Mouse (Mus musculus) erythroblast, adult 5-6 weeks (primary cell): ENCODE measurements around the gene Pkhd1. TPM values are rescaled to one million over a fixed set of nuclear protein-coding genes. Genes with fewer than 3 reads are reported as not detected.
"Not testable (repeated sequence)": the region's sequence is repeated elsewhere in the genome, so short reads cannot be mapped to it uniquely, and the experiment has no call there.

Experiments
- ATAC-seq: replicated peaks from 2 replicates; pipeline ENCODE4 v1.8.0; 2016; ENCODE audit warnings: moderate number of reproducible peaks, mild to moderate bottlenecking, moderate TSS enrichment, inconsistent platforms; ENCODE audit not compliant: poor library complexity, low FRiP score, severe bottlenecking
- total RNA-seq, 2 experiments: library from RNA; stranded (forward) in 1 of 2; stranded (reverse) in 1 of 2; fragments of 150-400 nt in 1 of 2; fragments of 200-764, 138-1000 nt in 1 of 2; gene quantifications; 2 replicates each; pipeline versions ENCODE4 v1.2.3 to v1.2.4; 2015 to 2017; ENCODE audit warnings: low replicate concordance in 2 of 2

Pkhd1 gene
- total RNA-seq, 2 experiments from 2014 or later, result not detected

- no peak for ATAC-seq
Measured at GRCm38 (mm10) chr1:20306116-20306515, 311.7 kb downstream of the Pkhd1 start.

GRCm38 (mm10) chr1:20302943-20303578 is 314.8 kb downstream of the Pkhd1 start:
- ATAC-seq, result no peak

GRCm38 (mm10) chr1:20302187-20302942 is 315.5 kb downstream of the Pkhd1 start:
- ATAC-seq, result no peak

- no peak for ATAC-seq
Measured at GRCm38 (mm10) chr1:20301631-20302030, 316.2 kb downstream of the Pkhd1 start.

GRCm38 (mm10) chr1:20288696-20289095 is 329.2 kb downstream of the Pkhd1 start:
- no peak for ATAC-seq

GRCm38 (mm10) chr1:20260403-20260802 is 357.5 kb downstream of the Pkhd1 start:
- ATAC-seq, result no peak

- no peak for ATAC-seq
Measured at GRCm38 (mm10) chr1:20248169-20248568, 369.7 kb downstream of the Pkhd1 start.

- no peak for ATAC-seq
Measured at GRCm38 (mm10) chr1:20216681-20217080, 401.2 kb downstream of the Pkhd1 start.

- no peak for ATAC-seq
Measured at GRCm38 (mm10) chr1:20190444-20190843, 427.4 kb downstream of the Pkhd1 start.

- no peak for ATAC-seq
Measured at GRCm38 (mm10) chr1:20180157-20180556, 437.7 kb downstream of the Pkhd1 start.

GRCm38 (mm10) chr1:20171199-20171598 is 446.7 kb downstream of the Pkhd1 start:
- no peak for ATAC-seq

- not testable (repeated sequence) for ATAC-seq
Measured at GRCm38 (mm10) chr1:20150627-20151026, 467.2 kb downstream of the Pkhd1 start.

- no peak for ATAC-seq
Measured at GRCm38 (mm10) chr1:20150016-20150415, 467.8 kb downstream of the Pkhd1 start.

- ATAC-seq, result no peak
Measured at GRCm38 (mm10) chr1:20136205-20136604, 481.7 kb downstream of the Pkhd1 start.

- ATAC-seq, result no peak
Measured at GRCm38 (mm10) chr1:20135065-20135618, 482.7 kb downstream of the Pkhd1 start.

- ATAC-seq, result no peak
Measured at GRCm38 (mm10) chr1:20133636-20134035, 484.2 kb downstream of the Pkhd1 start.

- no peak for ATAC-seq
Measured at GRCm38 (mm10) chr1:20131786-20132596, 485.9 kb downstream of the Pkhd1 start.

GRCm38 (mm10) chr1:20117331-20117730 is 500.5 kb downstream of the Pkhd1 start:
- ATAC-seq, result no peak

- ATAC-seq, result no peak
Measured at GRCm38 (mm10) chr1:20069733-20070132, 548.1 kb downstream of the Pkhd1 start.

GRCm38 (mm10) chr1:20058245-20058644 is 559.6 kb downstream of the Pkhd1 start:
- no peak for ATAC-seq
